Mouse (Mus musculus) right cerebral cortex, postnatal 4 days (tissue): ENCODE results near the gene Fgd1.

Experiments used
- DNase-seq: peaks from one replicate; pipeline ENCODE4 v3.0.0-alpha.2; 2022

Gene Fgd1

GRCm38 (mm10) chrX:151045850-151046249 lies at the start of gene Fgd1:
Gene Fgd1 (plus strand): TSS chrX:151046150.
- DNase-seq, result no peak

GRCm38 (mm10) chrX:150996775-150997174 lies 49.2 kb upstream of the Fgd1 start:
- no peak for DNase-seq

- DNase-seq, result peak; percentile 80
Observed at GRCm38 (mm10) chrX:151016938-151017877, 28.7 kb upstream of the Fgd1 start, which contains the start of gene Gnl3l. Gene Gnl3l (minus strand): TSS chrX:151017322.

GRCm38 (mm10) chrX:151017897-151018296 lies 28.1 kb upstream of the Fgd1 start:
- no peak for DNase-seq

GRCm38 (mm10) chrX:151018798-151019197 lies 27.2 kb upstream of the Fgd1 start:
- no peak for DNase-seq

GRCm38 (mm10) chrX:151031400-151031799 lies 14.6 kb upstream of the Fgd1 start:
- DNase-seq, result no peak

GRCm38 (mm10) chrX:151041223-151041622 lies 4.7 kb upstream of the Fgd1 start:
- no peak for DNase-seq

- DNase-seq, result peak; percentile 29
Observed at GRCm38 (mm10) chrX:151046321-151046720, 371 bp downstream of the Fgd1 start.

GRCm38 (mm10) chrX:151046777-151047430 lies 954 bp downstream of the Fgd1 start:
- DNase-seq, result peak; percentile 75

GRCm38 (mm10) chrX:151047431-151048058 lies 1.6 kb downstream of the Fgd1 start:
- DNase-seq, result peak; percentile 23

- DNase-seq, result no peak
Observed at GRCm38 (mm10) chrX:151049661-151050215, 3.8 kb downstream of the Fgd1 start.

- peak; percentile 16 for DNase-seq
Observed at GRCm38 (mm10) chrX:151050337-151050736, 4.4 kb downstream of the Fgd1 start.

- no peak for DNase-seq
Observed at GRCm38 (mm10) chrX:151054489-151054888, 8.5 kb downstream of the Fgd1 start.

- DNase-seq, result no peak
Observed at GRCm38 (mm10) chrX:151055559-151055958, 9.6 kb downstream of the Fgd1 start.

GRCm38 (mm10) chrX:151059346-151059745 lies 13.4 kb downstream of the Fgd1 start:
- no peak for DNase-seq

- no peak for DNase-seq
Observed at GRCm38 (mm10) chrX:151061615-151062299, 15.8 kb downstream of the Fgd1 start.

- no peak for DNase-seq
Observed at GRCm38 (mm10) chrX:151066071-151066666, 20.2 kb downstream of the Fgd1 start.

GRCm38 (mm10) chrX:151067876-151068275 lies 21.9 kb downstream of the Fgd1 start:
- DNase-seq, result no peak

GRCm38 (mm10) chrX:151076007-151076406 lies 30.1 kb downstream of the Fgd1 start:
- no peak for DNase-seq

GRCm38 (mm10) chrX:151076941-151077485 lies 31.1 kb downstream of the Fgd1 start:
- DNase-seq, result no peak

GRCm38 (mm10) chrX:151085599-151085998 lies 39.6 kb downstream of the Fgd1 start:
- no peak for DNase-seq

GRCm38 (mm10) chrX:151087418-151087817 lies 41.5 kb downstream of the Fgd1 start:
- DNase-seq, result no peak
